Mouse (Mus musculus) embryonic facial prominence, embryonic 12.5 days (tissue): ENCODE data around the gene Slc39a7. TPM values are rescaled to one million over a fixed set of nuclear protein-coding genes. Genes with fewer than 3 reads are reported as not detected.

Experiments
- microRNA counts: library from miRNA; unstranded; fragments of <30 nt; microRNA quantifications from one replicate; lab custom pipeline; 2017
- microRNA-seq: library from miRNA; unstranded; fragments of <30 nt; microRNA quantifications from one replicate; pipeline ENCODE4, GENCODE M21; 2017
- polyA plus RNA-seq: library from polyadenylated mRNA; unstranded; fragments of >200 nt; fragmentation: Nextera tagmentation; extraction: Ambion mirVana; gene quantifications from 2 replicates; pipeline ENCODE4 v1.2.1, GENCODE M21; 2016

Slc39a7 gene
- polyA plus RNA-seq, 1 experiment from 2014 or later, result 191 TPM

MicroRNAs within 50 kb of the gene (microRNA counts, 519-probe panel; counts per million panel counts)
- 460 counts per million, percentile 65 among the panel's probes with 10 or more counts for microRNA mmu-miR-219 (lab: Ali Mortazavi, UCI)

Small RNAs within 50 kb of the gene (microRNA-seq; reads per million reads assigned to microRNA genes)
- gene Mir219a-1 (0.73 reads per million), gene Mir219c (not detected)

Other genes starting within 250 kb of the Slc39a7 start
- gene Angptl4, start 249.9 kb downstream of the Slc39a7 start, polyA plus RNA-seq, result 44.2 and 45.6 TPM in 2 replicates
- gene Kank3, start 221.2 kb downstream of the Slc39a7 start, polyA plus RNA-seq, result 32.4 and 35.4 TPM in 2 replicates
- gene Rps28, start 207.1 kb downstream of the Slc39a7 start, polyA plus RNA-seq, result 875 and 894 TPM in 2 replicates
- gene Ndufa7, start 207.1 kb downstream of the Slc39a7 start, polyA plus RNA-seq, result 421 and 479 TPM in 2 replicates
- 70.4 and 74.3 TPM in 2 replicates for gene Cd320, start 188.6 kb downstream of the Slc39a7 start, polyA plus RNA-seq
- not detected in 2 replicates for gene Gm7029, start 157.8 kb downstream of the Slc39a7 start, polyA plus RNA-seq
- gene Kifc1, start 141.0 kb downstream of the Slc39a7 start, polyA plus RNA-seq, result 4.9 and 6.4 TPM in 2 replicates
- 0.35 and 0.38 TPM in 2 replicates for gene Platr17, start 126.5 kb downstream of the Slc39a7 start, polyA plus RNA-seq
- gene Daxx, start 122.3 kb downstream of the Slc39a7 start, polyA plus RNA-seq, result 70.1 and 72.8 TPM in 2 replicates
- gene Tapbp, start 115.8 kb downstream of the Slc39a7 start, polyA plus RNA-seq, result 20.0 and 25.0 TPM in 2 replicates
- gene Zbtb22, start 115.8 kb downstream of the Slc39a7 start, polyA plus RNA-seq, result 21.6 and 21.9 TPM in 2 replicates
- gene Rgl2, start 102.1 kb downstream of the Slc39a7 start, polyA plus RNA-seq, result 60.9 and 64.8 TPM in 2 replicates
- 184 and 192 TPM in 2 replicates for gene Pfdn6, start 91.3 kb downstream of the Slc39a7 start, polyA plus RNA-seq
- gene Wdr46, start 91.0 kb downstream of the Slc39a7 start, polyA plus RNA-seq, result 44.9 and 49.6 TPM in 2 replicates
- 5.5 and 6.3 TPM in 2 replicates for gene B3galt4, start 80.2 kb downstream of the Slc39a7 start, polyA plus RNA-seq
- 55.2 and 55.9 TPM in 2 replicates for gene Vps52, start 75.9 kb downstream of the Slc39a7 start, polyA plus RNA-seq
- gene Rps18, start 75.7 kb downstream of the Slc39a7 start, polyA plus RNA-seq, result 1,303 and 1,336 TPM in 2 replicates
- 7.2 and 8.0 TPM in 2 replicates for gene H2-K1, start 31.3 kb downstream of the Slc39a7 start, polyA plus RNA-seq
- gene Ring1, start 7.0 kb downstream of the Slc39a7 start, polyA plus RNA-seq, result 27.2 and 29.7 TPM in 2 replicates
- gene H2-Ke6, start 3.6 kb downstream of the Slc39a7 start, polyA plus RNA-seq, result 52.2 and 59.5 TPM in 2 replicates
- gene Rxrb, start 130 bp upstream of the Slc39a7 start, polyA plus RNA-seq, result 69.9 and 72.6 TPM in 2 replicates
- 7.2 and 14.8 TPM in 2 replicates for gene Col11a2, start 7.8 kb upstream of the Slc39a7 start, polyA plus RNA-seq
- gene H2-Oa, start 60.7 kb upstream of the Slc39a7 start, polyA plus RNA-seq, result 0.43 and 0.48 TPM in 2 replicates
- 12.3 and 16.7 TPM in 2 replicates for gene H2-DMa, start 87.9 kb upstream of the Slc39a7 start, polyA plus RNA-seq
- gene Brd2, start 91.0 kb upstream of the Slc39a7 start, polyA plus RNA-seq, result 119 and 131 TPM in 2 replicates
- gene H2-DMb2, start 111.6 kb upstream of the Slc39a7 start, polyA plus RNA-seq, result 0.19 and 0.42 TPM in 2 replicates
- gene H2-DMb1, start 121.4 kb upstream of the Slc39a7 start, polyA plus RNA-seq, result 2.0 and 2.4 TPM in 2 replicates
- 4.7 TPM in 2 replicates for gene Tap1, start 155.9 kb upstream of the Slc39a7 start, polyA plus RNA-seq
- gene Psmb9, start 156.1 kb upstream of the Slc39a7 start, polyA plus RNA-seq, result 1.8 and 2.0 TPM in 2 replicates
- gene Psmb8, start 166.0 kb upstream of the Slc39a7 start, polyA plus RNA-seq, result 2.1 and 3.5 TPM in 2 replicates
- gene Tap2, start 171.8 kb upstream of the Slc39a7 start, polyA plus RNA-seq, result 1.3 and 2.3 TPM in 2 replicates
- gene H2-Ob, start 207.2 kb upstream of the Slc39a7 start, polyA plus RNA-seq, result not detected in 2 replicates
- 2.9 and 3.4 TPM in 2 replicates for gene H2-Ab1, start 226.0 kb upstream of the Slc39a7 start, polyA plus RNA-seq